Mouse (Mus musculus) forebrain, embryonic 13.5 days (tissue): ENCODE measurements around the gene Nedd4. TPM values are rescaled to one million over a fixed set of nuclear protein-coding genes. Genes with fewer than 3 reads are reported as not detected.

Source experiments
- ATAC-seq: fragments of 200-750 bp; cut with Nextera tagmentation; 2 replicates; pipeline ENCODE4 v1.8.0; 2017
- H3K27ac ChIP-seq: fragments of 300-500 bp; sonication (generic); 2 replicates; pipeline ENCODE4 v1.5.1; 2015; ENCODE audit warnings: inconsistent platforms, mild to moderate bottlenecking, moderate library complexity
- H3K27me3 ChIP-seq: fragments of 300-500 bp; sonication (generic); 2 replicates; pipeline ENCODE4 v1.6.1; 2015; ENCODE audit warnings: mild to moderate bottlenecking, inconsistent platforms
- H3K36me3 ChIP-seq: fragments of 300-500 bp; sonication (generic); 2 replicates; pipeline ENCODE4 v1.6.1; 2015; ENCODE audit warnings: mild to moderate bottlenecking, inconsistent platforms; ENCODE audit not compliant: poor library complexity, severe bottlenecking
- H3K4me1 ChIP-seq: fragments of 300-500 bp; sonication (generic); 2 replicates; pipeline ENCODE4 v1.6.1; 2015; ENCODE audit warnings: inconsistent platforms
- H3K4me2 ChIP-seq: fragments of 300-500 bp; sonication (generic); 2 replicates; pipeline ENCODE4 v1.6.1; 2015; ENCODE audit warnings: inconsistent platforms, mild to moderate bottlenecking, moderate library complexity
- H3K4me3 ChIP-seq: fragments of 300-500 bp; sonication (generic); 2 replicates; pipeline ENCODE4 v1.5.1; 2015; ENCODE audit warnings: mild to moderate bottlenecking, inconsistent platforms
- H3K9ac ChIP-seq: fragments of 300-500 bp; sonication (generic); 2 replicates; pipeline ENCODE4 v1.6.1; 2015; ENCODE audit warnings: mild to moderate bottlenecking, inconsistent platforms
- H3K9me3 ChIP-seq: fragments of 300-500 bp; sonication (generic); replicated peaks from 2 replicates; pipeline ENCODE4 v1.6.1; 2016; ENCODE audit warnings: inconsistent platforms
- WGBS: fragments of 180-500 bp; shearing (Covaris S2); methylation state at CpG from one replicate; pipeline ENCODE4 v1.1.7; 2015; 5-methylcytosine and 5-hydroxymethylcytosine counted together
- polyA plus RNA-seq: library from polyadenylated mRNA; unstranded; fragments of >200 nt; fragmentation: Nextera tagmentation; extraction: Ambion mirVana; gene quantifications from 2 replicates; pipeline ENCODE4 v1.2.1, GENCODE M21; 2015

The Nedd4 gene
- polyA plus RNA-seq, 1 experiment from 2014 or later = 552 TPM

DNA sequence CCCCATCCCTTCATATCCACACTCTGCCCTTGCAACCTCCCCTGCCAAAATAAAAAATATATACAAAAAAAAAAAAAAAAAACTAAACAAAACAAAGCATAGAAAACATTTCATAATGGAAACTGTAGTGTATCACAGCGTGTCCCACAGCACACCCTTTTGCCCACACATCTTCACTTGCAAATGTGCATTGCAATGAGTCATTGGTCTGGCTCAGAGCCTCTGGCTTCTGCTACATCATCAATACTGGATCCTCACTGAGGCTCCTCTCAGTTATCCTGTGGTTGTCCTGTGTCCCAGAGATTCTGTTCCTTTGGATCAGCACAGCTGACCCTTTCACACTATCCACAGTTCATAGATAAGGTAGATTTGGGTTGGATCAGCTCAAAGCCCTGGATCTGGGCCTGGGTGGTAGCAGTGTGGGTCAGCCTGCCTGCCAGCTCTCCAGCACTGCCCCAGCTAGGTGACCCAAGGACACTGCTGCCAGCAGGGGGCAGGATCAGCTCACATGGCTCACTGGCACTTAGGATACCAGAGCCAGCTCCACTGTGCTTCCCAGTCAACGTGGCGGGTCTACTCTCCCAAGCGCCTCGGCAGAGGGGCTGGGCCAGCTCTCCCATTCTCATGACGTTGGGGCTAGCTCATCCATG, 7.4 kb upstream of the Nedd4 start:
- Histone ChIP-seq H3K4me1 (peaks cover 14% of the 10 kb centered on the region), H3K27me3 (no peaks in the 10 kb centered on the region), H3K36me3 (no peaks in the 10 kb centered on the region), H3K4me3 (no peak overlapping the region), H3K9ac (no peak overlapping the region), H3K9me3 (no peaks in the 10 kb centered on the region), H3K27ac (no peak overlapping the region), H3K4me2 (no peak overlapping the region)
- no peak for ATAC-seq
- 61% methylated on average over 6 of the region's 6 CpGs for WGBS

DNA sequence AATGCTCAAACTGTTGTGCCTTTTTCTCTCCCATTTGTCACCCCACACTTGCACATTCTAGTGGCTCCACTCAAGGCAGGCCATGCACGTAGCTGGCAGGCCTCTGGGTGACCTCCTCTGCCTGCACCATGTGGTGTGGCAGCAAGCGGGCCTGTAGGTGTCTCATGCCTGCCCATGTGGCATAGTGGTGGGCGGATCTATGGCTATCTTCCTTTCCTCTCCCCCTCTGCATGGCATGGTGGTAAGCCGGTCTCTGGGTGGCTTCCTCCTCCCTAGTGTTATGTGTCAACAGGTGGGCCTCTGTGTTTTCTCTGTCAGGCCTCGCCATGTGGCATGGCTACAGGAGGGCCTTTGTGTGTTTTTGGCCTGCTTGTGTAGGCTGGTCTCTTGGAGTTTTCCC, 6.5 kb upstream of the Nedd4 start:
- Histone ChIP-seq H3K4me3 (no peak overlapping the region), H3K4me2 (no peak overlapping the region), H3K27me3 (no peaks in the 10 kb centered on the region), H3K9me3 (no peaks in the 10 kb centered on the region), H3K4me1 (peaks cover 15% of the 10 kb centered on the region), H3K9ac (no peak overlapping the region), H3K27ac (no peak overlapping the region), H3K36me3 (no peaks in the 10 kb centered on the region)
- 72% methylated on average over 5 of the region's 5 CpGs for WGBS
- ATAC-seq = no peak

DNA sequence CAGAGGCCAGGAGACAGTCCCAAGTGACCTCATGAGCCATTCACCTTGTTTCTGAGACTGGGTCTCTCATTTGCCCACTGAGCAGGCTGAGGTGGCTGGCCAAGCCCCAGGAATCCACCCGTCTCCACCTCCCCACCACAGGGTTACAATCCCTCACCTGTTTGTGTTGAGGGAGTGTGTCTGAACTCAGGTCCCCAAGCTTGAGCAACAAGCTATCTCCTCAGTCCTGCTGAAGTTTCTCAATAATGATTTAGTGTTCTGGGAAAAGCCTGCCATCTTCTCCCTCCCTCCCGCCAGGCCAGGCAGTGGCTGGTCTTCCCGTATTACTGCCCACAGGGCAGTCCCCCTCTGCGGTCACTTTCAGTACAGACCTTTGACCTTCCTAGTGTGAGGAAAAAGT, 5.7 kb upstream of the Nedd4 start:
- no peak for ATAC-seq
- WGBS = 30% methylated on average over 4 of the region's 4 CpGs
- Histone ChIP-seq H3K36me3 (no peaks in the 10 kb centered on the region), H3K27ac (no peak overlapping the region), H3K4me2 (no peak overlapping the region), H3K27me3 (no peaks in the 10 kb centered on the region), H3K9ac (no peak overlapping the region), H3K4me3 (no peak overlapping the region), H3K4me1 (peaks cover 24% of the 10 kb centered on the region), H3K9me3 (no peaks in the 10 kb centered on the region)

DNA sequence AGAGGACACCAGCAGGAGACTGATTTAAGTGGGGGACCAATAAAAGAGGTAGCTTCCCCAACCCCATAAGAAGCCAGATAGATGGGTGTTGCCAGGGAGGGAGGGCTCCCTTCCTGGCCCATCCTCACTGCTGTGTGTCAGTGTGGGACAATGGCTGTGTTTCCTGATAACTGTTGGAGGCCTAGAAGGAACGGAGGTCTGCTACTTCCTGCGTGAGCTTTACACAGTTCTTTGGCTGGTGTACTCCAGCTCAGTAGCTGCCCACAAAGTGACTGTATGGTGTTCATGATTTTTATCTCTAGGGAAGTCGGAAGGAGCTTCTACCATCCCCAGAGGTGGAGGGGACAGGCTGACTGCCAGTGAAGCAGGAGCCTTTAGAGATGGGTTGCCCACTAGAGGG, 5.2 kb upstream of the Nedd4 start:
- Histone ChIP-seq H3K27ac (no peak overlapping the region), H3K9ac (no peak overlapping the region)
- 18% methylated on average over 3 of the region's 3 CpGs for WGBS

DNA sequence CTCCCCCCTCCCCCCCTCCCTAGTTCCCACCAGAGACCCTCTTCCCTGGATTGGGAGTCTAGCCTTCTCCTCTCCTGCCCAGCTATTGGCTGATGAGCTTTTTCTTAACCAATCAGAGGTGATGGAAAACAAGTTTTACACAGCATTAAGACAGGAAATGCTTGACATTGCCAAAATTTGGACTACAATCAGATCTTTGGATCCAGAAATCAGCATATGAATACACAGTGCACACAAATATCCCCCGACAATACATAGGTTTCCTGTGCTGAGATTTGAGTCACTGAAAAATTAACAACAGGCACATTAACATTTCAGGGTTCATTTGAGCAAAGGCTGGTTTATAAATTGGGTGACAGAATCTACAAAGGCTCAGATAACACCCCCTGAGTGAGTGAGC, 4.5 kb upstream of the Nedd4 start:
- no peak overlapping the region for H3K4me2 ChIP-seq
- 67% methylated on average over 1 of the region's 1 CpGs for WGBS
- no peak overlapping the region for H3K4me3 ChIP-seq
- H3K27ac ChIP-seq = no peak overlapping the region
- H3K9me3 ChIP-seq = no peaks in the 10 kb centered on the region
- no peaks in the 10 kb centered on the region for H3K27me3 ChIP-seq
- H3K4me1 ChIP-seq = peaks cover 24% of the 10 kb centered on the region
- no peak for ATAC-seq
- no peaks in the 10 kb centered on the region for H3K36me3 ChIP-seq
- H3K9ac ChIP-seq = no peak overlapping the region

More for the DNA sequence above, 5.2 kb upstream of the Nedd4 start:
- Histone ChIP-seq H3K9me3 (no peaks in the 10 kb centered on the region), H3K36me3 (no peaks in the 10 kb centered on the region), H3K27me3 (no peaks in the 10 kb centered on the region), H3K4me3 (no peak overlapping the region), H3K4me2 (no peak overlapping the region), H3K4me1 (peaks cover 25% of the 10 kb centered on the region)
- no peak for ATAC-seq

DNA sequence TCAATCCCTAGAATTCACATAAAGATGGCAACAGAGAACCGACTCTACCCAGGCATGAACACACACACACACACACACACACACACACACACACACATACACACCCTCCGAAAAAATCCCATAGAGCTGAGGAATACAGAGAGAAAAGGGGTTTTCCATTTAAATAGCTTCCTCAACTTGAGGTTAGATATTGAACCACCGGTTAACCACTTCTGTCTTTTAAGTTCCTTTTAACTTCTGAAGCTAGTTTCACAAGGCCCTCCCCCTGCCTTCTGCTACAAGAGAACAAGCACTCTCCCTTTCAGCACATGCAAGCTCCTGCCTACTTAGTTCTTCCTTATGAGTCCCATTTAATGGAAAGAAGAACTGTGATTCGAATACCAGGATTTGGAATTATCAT, 2.0 kb upstream of the Nedd4 start:
- Histone ChIP-seq H3K4me2 (no peak overlapping the region), H3K4me1 (peaks cover 30% of the 10 kb centered on the region), H3K4me3 (no peak overlapping the region), H3K27ac (no peak overlapping the region), H3K36me3 (no peaks in the 10 kb centered on the region), H3K9me3 (no peaks in the 10 kb centered on the region), H3K9ac (no peak overlapping the region), H3K27me3 (no peaks in the 10 kb centered on the region)
- WGBS = 69% methylated on average over 4 of the region's 4 CpGs
- ATAC-seq = no peak

DNA sequence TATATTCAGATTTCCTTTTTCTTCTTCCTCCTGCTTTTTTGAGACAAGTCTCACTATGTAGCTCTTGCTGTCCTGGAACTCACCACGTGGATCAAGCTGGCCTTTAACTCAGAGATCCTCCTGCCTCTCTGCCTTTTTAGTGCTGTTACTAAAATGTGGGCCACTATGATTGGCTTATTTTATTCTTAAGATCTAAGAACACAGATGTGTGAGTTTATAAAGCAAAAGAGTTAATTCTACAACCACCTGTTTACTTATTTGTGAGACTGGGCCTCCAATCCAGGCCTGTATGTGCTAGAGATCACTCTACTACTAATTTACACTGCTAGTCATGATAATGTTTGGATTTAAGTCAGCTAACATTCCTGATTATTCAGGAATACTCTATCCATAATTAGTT, 1.2 kb upstream of the Nedd4 start:
- Histone ChIP-seq H3K27ac (peak overlapping the region; percentile 99), H3K27me3 (no peaks in the 10 kb centered on the region), H3K4me3 (no peak overlapping the region), H3K36me3 (peaks cover 6% of the 10 kb centered on the region), H3K4me2 (no peak overlapping the region), H3K9me3 (no peaks in the 10 kb centered on the region), H3K4me1 (peaks cover 38% of the 10 kb centered on the region), H3K9ac (0 out of 2 replicates have a peak overlapping the region, but pooled peaks have one; percentile 14)
- ATAC-seq = no peak
- WGBS = 37% methylated on average over 1 of the region's 1 CpGs

DNA sequence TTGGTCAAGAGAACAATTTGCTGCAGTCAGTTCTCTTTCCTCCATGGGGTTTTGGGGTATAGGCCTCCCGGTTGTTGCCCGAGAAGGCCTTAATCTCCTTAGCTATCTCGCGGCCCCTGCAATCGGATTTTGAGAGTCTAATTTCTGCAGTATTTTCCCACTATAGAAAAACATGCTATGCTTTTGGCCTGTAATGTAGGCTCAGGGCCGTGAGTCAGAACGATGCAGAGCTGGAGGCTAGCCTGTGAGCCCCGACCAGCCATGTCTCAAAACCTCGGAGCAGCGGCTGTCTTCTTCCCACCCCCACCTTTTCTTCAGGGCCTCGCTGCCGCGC, 618 bp upstream of the Nedd4 start:
- Histone ChIP-seq H3K27me3 (no peaks in the 10 kb centered on the region), H3K36me3 (peaks cover 10% of the 10 kb centered on the region), H3K27ac (peak overlapping the region; percentile 99), H3K4me3 (peak overlapping the region; percentile 99), H3K4me2 (peak overlapping the region; percentile 90), H3K9ac (peak overlapping the region; percentile 100), H3K4me1 (peaks cover 42% of the 10 kb centered on the region), H3K9me3 (no peaks in the 10 kb centered on the region)
- WGBS = under 1% methylated on average over 13 of the region's 13 CpGs
- no peak for ATAC-seq

DNA sequence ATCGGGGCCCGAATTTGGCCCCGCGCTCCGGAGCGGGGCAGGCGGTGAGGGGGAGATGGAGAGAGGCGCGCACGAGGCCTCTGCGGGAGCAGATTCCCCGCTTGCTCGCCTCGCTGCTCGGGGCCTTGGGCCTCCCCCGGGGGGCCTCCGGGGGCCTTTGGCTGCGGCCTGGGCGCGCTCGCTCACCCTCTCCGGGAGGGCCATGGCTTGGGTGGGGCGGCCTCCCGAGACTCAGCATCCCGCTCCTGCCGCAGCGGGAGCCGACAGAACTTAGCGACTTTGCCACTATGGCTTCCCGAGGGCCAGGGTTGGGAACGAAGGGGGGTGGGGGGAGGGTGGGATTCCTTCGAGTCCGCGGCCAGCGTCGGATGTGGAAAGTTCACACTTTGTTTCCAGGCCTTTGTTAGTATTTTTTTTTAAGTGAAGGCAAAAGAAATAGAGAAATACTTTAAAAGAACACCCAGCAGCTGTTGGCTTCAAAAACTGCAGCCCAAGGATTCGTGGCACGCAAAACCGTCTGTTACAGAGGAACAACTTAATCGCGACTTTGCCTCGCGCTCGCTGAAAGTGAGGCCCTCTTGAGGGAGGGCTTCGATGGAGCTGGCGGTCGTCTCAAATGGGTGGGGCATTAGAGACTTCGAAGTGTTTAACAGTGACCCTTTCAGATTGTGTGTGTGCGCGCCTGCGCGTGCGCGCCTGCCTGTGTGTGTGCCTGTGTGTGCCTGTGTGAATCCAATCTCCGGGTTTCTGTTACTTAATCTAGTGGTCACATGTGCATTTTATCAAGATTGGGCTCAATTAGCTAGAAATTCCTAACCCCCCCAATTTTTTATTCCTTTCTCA, 766 bp downstream of the Nedd4 start:
- Histone ChIP-seq H3K27ac (peak overlapping the region; percentile 99), H3K4me1 (peaks cover 50% of the 10 kb centered on the region), H3K9ac (peak overlapping the region; percentile 100), H3K4me3 (peak overlapping the region; percentile 99), H3K27me3 (no peaks in the 10 kb centered on the region), H3K36me3 (peaks cover 21% of the 10 kb centered on the region), H3K9me3 (no peaks in the 10 kb centered on the region), H3K4me2 (peak overlapping the region; percentile 90)
- ATAC-seq = peak; percentile 69
- under 1% methylated on average over 45 of the region's 55 CpGs for WGBS

DNA sequence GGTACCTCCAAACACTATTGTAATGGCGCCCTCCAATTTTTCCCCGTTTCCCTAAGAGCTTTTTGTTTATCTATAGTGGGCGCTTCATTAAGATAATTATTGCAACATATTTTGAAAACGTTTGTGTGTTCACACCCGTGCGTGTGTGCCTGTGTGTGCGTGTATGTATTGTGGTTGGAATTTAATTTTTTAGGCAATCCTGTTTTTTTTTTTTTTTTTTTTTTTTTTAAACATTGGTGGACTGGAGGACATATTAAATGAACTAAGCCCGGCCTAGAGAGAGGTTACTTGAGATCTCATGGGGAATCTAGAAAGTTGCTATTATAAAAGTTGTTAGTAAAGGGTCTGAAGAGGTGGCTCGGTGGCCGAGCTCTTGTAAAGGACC, 1.4 kb downstream of the Nedd4 start:
- peak overlapping the region; percentile 99 for H3K4me3 ChIP-seq
- WGBS = 7% methylated on average over 10 of the region's 10 CpGs

DNA sequence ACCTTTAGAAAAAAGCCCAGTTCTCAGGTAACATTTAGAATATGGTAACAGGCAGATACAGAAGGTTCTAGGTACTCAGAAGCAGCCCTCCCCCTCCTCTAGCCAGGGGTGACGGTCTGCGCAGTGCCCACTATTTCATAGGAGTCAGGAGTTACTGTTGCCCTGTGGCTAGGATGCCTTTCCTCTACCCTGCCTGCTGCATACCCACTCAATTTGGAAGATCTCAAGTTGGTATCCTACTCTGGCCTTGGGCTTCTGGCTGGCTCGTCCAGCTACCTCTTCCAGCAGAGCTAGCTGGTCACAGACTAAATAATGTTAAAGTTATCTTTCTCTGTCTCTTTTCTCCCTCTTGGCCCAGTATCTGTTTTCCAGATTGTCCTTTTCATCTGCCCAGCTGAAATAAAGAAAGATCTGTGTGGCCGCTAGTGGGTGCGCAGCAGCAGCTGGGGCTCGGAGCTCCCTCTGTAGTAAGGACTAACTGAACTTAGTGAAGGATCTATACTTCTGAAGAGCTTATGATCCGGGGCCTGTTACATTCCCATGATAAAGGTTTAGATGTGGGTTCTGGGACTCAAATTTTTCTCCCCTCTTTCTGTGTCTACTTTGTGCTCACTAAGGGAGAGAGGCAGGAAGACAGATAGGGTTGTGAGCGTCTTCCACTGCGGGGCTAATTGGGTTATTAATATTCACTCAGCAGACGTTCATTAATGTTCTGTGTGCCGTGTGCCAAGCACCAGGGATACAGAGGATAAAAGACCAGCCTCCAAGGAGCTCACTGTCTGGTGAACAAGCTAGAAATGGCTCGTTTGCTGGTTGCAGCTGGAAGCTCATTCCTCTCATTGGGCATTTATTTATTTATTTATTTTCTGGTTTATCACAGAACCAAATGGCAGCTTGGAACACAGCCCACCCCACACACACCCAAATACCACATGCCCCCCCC, 2.5 kb downstream of the Nedd4 start:
- Histone ChIP-seq H3K9me3 (no peaks in the 10 kb centered on the region), H3K27me3 (no peaks in the 10 kb centered on the region), H3K4me2 (peak overlapping the region; percentile 90), H3K36me3 (peaks cover 28% of the 10 kb centered on the region), H3K4me1 (peaks cover 59% of the 10 kb centered on the region), H3K4me3 (peak overlapping the region; percentile 99), H3K27ac (peak overlapping the region; percentile 99), H3K9ac (peak overlapping the region; percentile 100)
- peak; percentile 33; the same call in 1 of the 2 replicates for ATAC-seq
- WGBS = 21% methylated on average over 12 of the region's 12 CpGs

More for the DNA sequence above, 1.4 kb downstream of the Nedd4 start:
- H3K27ac ChIP-seq = peak overlapping the region; percentile 99
- peak overlapping the region; percentile 100 for H3K9ac ChIP-seq
- peak overlapping the region; percentile 90 for H3K4me2 ChIP-seq
- H3K4me1 ChIP-seq = peaks cover 50% of the 10 kb centered on the region
- ATAC-seq = no peak
- peaks cover 21% of the 10 kb centered on the region for H3K36me3 ChIP-seq
- H3K27me3 ChIP-seq = no peaks in the 10 kb centered on the region
- H3K9me3 ChIP-seq = no peaks in the 10 kb centered on the region

DNA sequence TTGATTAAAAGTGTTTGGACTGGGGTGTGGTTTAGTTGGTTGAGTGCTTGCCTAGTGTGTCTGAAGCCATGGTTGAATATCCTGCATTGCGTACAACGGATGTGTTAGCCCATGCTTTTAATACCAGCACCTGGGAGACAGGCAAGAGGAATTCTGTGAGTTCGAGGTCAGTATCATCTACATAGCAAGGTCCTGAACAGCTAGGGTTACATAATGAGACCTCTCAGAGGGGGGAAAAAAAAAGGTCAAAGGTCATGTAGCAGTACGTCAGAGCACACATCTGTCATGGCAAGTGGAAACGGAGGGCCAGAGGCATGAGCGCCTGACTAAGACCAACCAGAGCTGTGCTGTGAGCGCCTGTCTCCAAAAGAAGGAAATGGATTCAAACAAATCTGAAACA, 3.4 kb downstream of the Nedd4 start:
- Histone ChIP-seq H3K27me3 (no peaks in the 10 kb centered on the region), H3K36me3 (peaks cover 35% of the 10 kb centered on the region), H3K4me2 (peak overlapping the region; percentile 90), H3K4me1 (peaks cover 63% of the 10 kb centered on the region), H3K9ac (peak overlapping the region; percentile 100), H3K27ac (peak overlapping the region; percentile 99), H3K9me3 (no peaks in the 10 kb centered on the region), H3K4me3 (peak overlapping the region; percentile 99)
- no peak for ATAC-seq
- WGBS = 54% methylated on average over 7 of the region's 7 CpGs
